Mouse (Mus musculus) heart, embryonic 12.5 days (tissue): Measurements from ENCODE around the gene Lin28a. TPM values are rescaled to one million over a fixed set of nuclear protein-coding genes. Genes with fewer than 3 reads are reported as not detected.

Experiments
- ATAC-seq: fragments of 200-750 bp; cut with Nextera tagmentation; 2 replicates; pipeline ENCODE4 v1.8.0; 2017; ENCODE audit warnings: moderate TSS enrichment, moderate library complexity; ENCODE audit not compliant: insufficient number of reproducible peaks, low FRiP score
- H3K27ac ChIP-seq: fragments of 300-500 bp; sonication (generic); 2 replicates; pipeline ENCODE4 v1.5.1; 2016; ENCODE audit warnings: mild to moderate bottlenecking, moderate library complexity; ENCODE audit not compliant: poor library complexity, severe bottlenecking
- H3K27me3 ChIP-seq: fragments of 300-500 bp; sonication (generic); replicated peaks from 2 replicates; pipeline ENCODE4 v1.6.1; 2016; ENCODE audit warnings: mild to moderate bottlenecking, moderate library complexity
- H3K36me3 ChIP-seq: fragments of 300-500 bp; sonication (generic); 2 replicates; pipeline ENCODE4 v1.6.1; 2016; ENCODE audit warnings: mild to moderate bottlenecking, moderate library complexity
- H3K4me1 ChIP-seq: fragments of 300-500 bp; sonication (generic); replicated peaks from 2 replicates; pipeline ENCODE4 v1.6.1; 2016; ENCODE audit warnings: mild to moderate bottlenecking
- H3K4me2 ChIP-seq: fragments of 300-500 bp; sonication (generic); 2 replicates; pipeline ENCODE4 v1.6.1; 2016; ENCODE audit warnings: mild to moderate bottlenecking, moderate library complexity
- H3K4me3 ChIP-seq: fragments of 300-500 bp; sonication (generic); 2 replicates; pipeline ENCODE4 v1.5.1; 2016; ENCODE audit warnings: mild to moderate bottlenecking
- H3K9ac ChIP-seq: fragments of 300-500 bp; sonication (generic); 2 replicates; pipeline ENCODE4 v1.6.1; 2016; ENCODE audit warnings: mild to moderate bottlenecking, moderate library complexity
- H3K9me3 ChIP-seq: fragments of 300-500 bp; sonication (generic); replicated peaks from 2 replicates; pipeline ENCODE4 v1.6.1; 2016; ENCODE audit warnings: mild to moderate bottlenecking, moderate library complexity
- WGBS: fragments of 180-500 bp; shearing (Covaris S2); methylation state at CpG from one replicate; pipeline ENCODE4 v1.1.7; 2016; 5-methylcytosine and 5-hydroxymethylcytosine counted together
- polyA plus RNA-seq: library from polyadenylated mRNA; unstranded; fragments of >200 nt; fragmentation: Nextera tagmentation; extraction: Ambion mirVana; gene quantifications from 2 replicates; pipeline ENCODE4 v1.2.1, GENCODE M21; 2016

Lin28a gene
- polyA plus RNA-seq, 1 experiment from 2014 or later, result 0.64 TPM

DNA sequence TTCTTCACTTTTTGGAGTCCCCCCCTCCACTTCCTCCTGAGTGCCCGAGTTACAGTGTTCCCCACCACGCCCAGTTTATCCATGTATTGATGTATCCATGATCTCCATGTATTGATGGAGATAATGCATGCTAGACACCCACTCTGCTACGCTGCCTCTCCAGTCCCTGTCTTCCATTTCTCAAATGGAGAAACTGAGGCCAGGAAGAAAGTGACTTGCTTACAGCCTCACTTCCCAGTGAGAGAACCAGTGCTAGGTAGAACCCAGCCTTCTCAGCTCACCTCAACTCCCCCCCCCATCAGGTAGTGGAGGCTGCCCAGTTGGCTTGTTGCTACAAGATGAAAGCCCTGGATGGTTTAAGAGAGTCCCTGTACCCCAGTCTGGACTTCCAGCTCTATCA lies 34.9 kb upstream of the Lin28a start, which contains the start of gene Zfp683:
Gene Zfp683, plus strand, starts transcription at position 301 of the 400 bp plus-strand sequence.
- Histone ChIP-seq H3K4me1 (peaks cover 20% of the 10 kb centered on the region), H3K36me3 (no peaks in the 10 kb centered on the region), H3K4me3 (no peak within 1 kb of the TSS), H3K27ac (0 out of 2 replicates have a peak within 1 kb of the TSS, but pooled peaks have one; percentile 37), H3K4me2 (peak within 1 kb of the TSS; percentile 23; the same call in 1 of the 2 replicates), H3K9me3 (no peaks in the 10 kb centered on the region), H3K27me3 (peaks cover 4% of the 10 kb centered on the region), H3K9ac (0 out of 2 replicates have a peak within 1 kb of the TSS, but pooled peaks have one; percentile 20)
- 88% methylated on average over 3 of the region's 3 CpGs for WGBS
- no peak for ATAC-seq

DNA sequence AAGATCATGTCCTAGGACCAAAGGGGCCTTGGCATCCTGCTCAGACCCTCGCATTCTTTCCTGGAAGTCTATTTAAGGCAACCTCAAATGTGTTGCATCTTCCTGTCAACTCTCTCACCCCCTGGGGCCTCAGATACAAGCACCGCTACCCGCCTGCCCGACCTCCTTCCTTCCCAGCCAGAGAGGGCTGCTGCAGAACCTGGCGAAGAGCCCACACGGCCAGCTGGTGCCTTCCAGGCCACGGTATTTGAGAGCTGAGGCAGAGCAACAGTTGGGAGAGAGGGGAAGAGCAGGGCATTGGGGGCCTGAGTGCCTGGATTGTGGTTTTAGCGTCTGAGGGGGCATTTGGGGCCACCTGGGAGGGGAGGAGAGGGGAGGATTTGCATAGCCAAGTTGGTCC lies 33.9 kb upstream of the Lin28a start:
- no peak; the same call in 1 of the 2 replicates for ATAC-seq
- H3K27ac ChIP-seq, result 0 out of 2 replicates have a peak overlapping the region, but pooled peaks have one; percentile 37
- peaks cover 28% of the 10 kb centered on the region for H3K4me1 ChIP-seq
- peak overlapping the region; percentile 23; the same call in 1 of the 2 replicates for H3K4me2 ChIP-seq
- H3K9ac ChIP-seq, result 0 out of 2 replicates have a peak overlapping the region, but pooled peaks have one; percentile 20
- WGBS, result 4% methylated on average over 8 of the region's 8 CpGs
- no peaks in the 10 kb centered on the region; the same call in 1 of the 2 replicates for H3K27me3 ChIP-seq
- H3K9me3 ChIP-seq, result no peaks in the 10 kb centered on the region
- H3K36me3 ChIP-seq, result no peaks in the 10 kb centered on the region
- H3K4me3 ChIP-seq, result no peak overlapping the region

GRCm38 (mm10) chr4:134051912-134052311 lies 33.3 kb upstream of the Lin28a start:
- no peak overlapping the region; the same call in 1 of the 2 replicates for H3K4me2 ChIP-seq
- H3K27me3 ChIP-seq, result no peaks in the 10 kb centered on the region
- 76% methylated on average over 5 of the region's 5 CpGs for WGBS
- no peak overlapping the region for H3K27ac ChIP-seq
- H3K4me1 ChIP-seq, result peaks cover 31% of the 10 kb centered on the region
- H3K9me3 ChIP-seq, result no peaks in the 10 kb centered on the region
- no peak overlapping the region for H3K9ac ChIP-seq
- no peak overlapping the region for H3K4me3 ChIP-seq
- H3K36me3 ChIP-seq, result no peaks in the 10 kb centered on the region
- no peak for ATAC-seq

- Histone ChIP-seq H3K9ac (no peak overlapping the region), H3K4me3 (no peak overlapping the region), H3K27me3 (no peaks in the 10 kb centered on the region), H3K36me3 (no peaks in the 10 kb centered on the region), H3K9me3 (no peaks in the 10 kb centered on the region), H3K4me1 (peaks cover 25% of the 10 kb centered on the region), H3K27ac (no peak overlapping the region), H3K4me2 (no peak overlapping the region)
- no peak for ATAC-seq
- WGBS, result 30% methylated on average over 5 of the region's 5 CpGs
Measured at GRCm38 (mm10) chr4:134047648-134048047, 29.0 kb upstream of the Lin28a start.

DNA sequence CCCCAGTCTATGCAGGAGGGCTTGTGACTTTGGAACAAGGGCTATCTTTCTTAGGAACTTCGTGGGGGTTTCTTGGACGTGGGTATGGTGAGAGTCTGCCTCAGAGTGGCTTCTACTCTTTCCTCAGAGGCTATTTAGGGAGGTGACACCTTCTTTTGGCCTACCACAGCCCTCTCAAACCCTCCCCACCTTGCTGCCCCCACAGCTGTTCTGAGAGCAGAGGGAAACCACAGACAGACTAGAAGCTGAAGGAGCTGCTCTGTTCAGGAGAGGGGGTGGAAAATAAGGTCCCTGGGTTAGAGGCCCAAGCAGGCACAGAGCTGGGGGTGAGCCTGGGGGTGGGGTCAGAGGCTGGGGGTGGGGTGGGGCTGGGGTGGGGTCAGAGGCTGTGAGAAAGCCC lies 24.4 kb upstream of the Lin28a start:
- ATAC-seq, result no peak

DNA sequence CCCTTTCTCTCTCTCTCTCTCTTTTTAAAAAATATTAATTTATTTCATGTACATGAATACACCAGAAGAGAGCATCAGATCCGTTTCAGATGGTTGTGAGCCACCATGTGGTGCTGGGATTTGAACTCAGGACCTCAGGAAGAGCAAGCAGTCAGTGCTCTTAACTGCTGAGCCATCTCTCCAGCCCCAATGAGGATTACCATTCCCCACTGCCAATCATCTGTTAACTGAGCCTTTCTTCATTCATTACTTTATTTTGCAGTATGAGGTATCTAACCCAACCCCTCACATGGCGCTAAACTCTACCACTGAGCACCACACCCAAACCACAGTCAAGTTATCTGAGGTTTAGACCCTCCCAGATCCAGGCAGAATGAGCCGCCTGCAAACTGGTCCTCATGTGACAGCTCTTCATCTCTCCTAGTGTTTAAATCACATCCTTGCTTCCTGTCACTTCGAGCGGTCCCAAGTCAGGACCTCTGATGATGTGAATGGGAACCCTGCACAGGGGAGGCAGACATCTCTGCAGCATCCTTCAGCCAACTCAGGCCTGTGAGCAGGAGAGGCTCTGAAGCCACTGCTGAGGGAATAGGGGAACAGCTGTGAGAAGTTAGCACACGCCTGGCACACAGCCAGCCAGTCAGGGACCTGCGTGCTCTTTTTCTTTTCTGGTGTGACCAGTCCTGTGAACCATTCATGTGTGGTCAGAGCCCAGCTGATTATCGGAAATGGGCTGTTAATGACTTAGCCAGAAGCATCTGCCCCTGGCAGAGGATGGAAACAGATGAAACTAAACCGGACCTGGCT lies 22.9 kb upstream of the Lin28a start:
- ATAC-seq, result no peak
- Histone ChIP-seq H3K27me3 (no peaks in the 10 kb centered on the region), H3K4me3 (no peak overlapping the region), H3K27ac (no peak overlapping the region), H3K9me3 (no peaks in the 10 kb centered on the region), H3K4me1 (peaks cover 7% of the 10 kb centered on the region; the same call in 1 of the 2 replicates), H3K36me3 (no peaks in the 10 kb centered on the region), H3K4me2 (no peak overlapping the region), H3K9ac (no peak overlapping the region)
- WGBS, result 45% methylated on average over 9 of the region's 9 CpGs

More for the DNA sequence above, 24.4 kb upstream of the Lin28a start:
- H3K4me2 ChIP-seq, result no peak overlapping the region
- H3K27ac ChIP-seq, result no peak overlapping the region
- 34% methylated on average over 2 of the region's 2 CpGs for WGBS
- no peaks in the 10 kb centered on the region for H3K9me3 ChIP-seq
- no peak overlapping the region for H3K4me3 ChIP-seq
- no peaks in the 10 kb centered on the region for H3K36me3 ChIP-seq
- H3K9ac ChIP-seq, result no peak overlapping the region
- H3K4me1 ChIP-seq, result peaks cover 14% of the 10 kb centered on the region
- no peaks in the 10 kb centered on the region for H3K27me3 ChIP-seq

GRCm38 (mm10) chr4:134035953-134036352 lies 17.3 kb upstream of the Lin28a start:
- no peaks in the 10 kb centered on the region for H3K27me3 ChIP-seq
- H3K4me2 ChIP-seq, result no peak overlapping the region
- no peak overlapping the region for H3K4me3 ChIP-seq
- ATAC-seq, result peak; percentile 53; the same call in 1 of the 2 replicates
- 0 out of 2 replicates have a peak, but pooled peaks cover 3% of the 10 kb centered on the region for H3K9me3 ChIP-seq
- H3K4me1 ChIP-seq, result no peaks in the 10 kb centered on the region
- WGBS, result 3% methylated on average over 16 of the region's 16 CpGs
- H3K36me3 ChIP-seq, result no peaks in the 10 kb centered on the region
- H3K9ac ChIP-seq, result no peak overlapping the region
- H3K27ac ChIP-seq, result no peak overlapping the region

GRCm38 (mm10) chr4:134025802-134026201 lies 7.2 kb upstream of the Lin28a start:
- H3K36me3 ChIP-seq, result no peaks in the 10 kb centered on the region
- H3K4me2 ChIP-seq, result no peak overlapping the region
- no peaks in the 10 kb centered on the region for H3K4me1 ChIP-seq
- H3K27me3 ChIP-seq, result no peaks in the 10 kb centered on the region
- WGBS, result 67% methylated on average over 9 of the region's 9 CpGs
- no peak overlapping the region for H3K27ac ChIP-seq
- no peak overlapping the region for H3K9ac ChIP-seq
- 0 out of 2 replicates have a peak, but pooled peaks cover 4% of the 10 kb centered on the region for H3K9me3 ChIP-seq
- no peak overlapping the region for H3K4me3 ChIP-seq
- ATAC-seq, result no peak

GRCm38 (mm10) chr4:134020621-134021020 lies 2.0 kb upstream of the Lin28a start:
- H3K4me3 ChIP-seq, result no peak overlapping the region
- no peaks in the 10 kb centered on the region for H3K9me3 ChIP-seq
- no peak for ATAC-seq
- WGBS, result 2% methylated on average over 11 of the region's 11 CpGs
- H3K36me3 ChIP-seq, result no peaks in the 10 kb centered on the region
- no peak overlapping the region for H3K4me2 ChIP-seq
- no peak overlapping the region for H3K27ac ChIP-seq
- peaks cover 42% of the 10 kb centered on the region for H3K27me3 ChIP-seq
- H3K4me1 ChIP-seq, result peaks cover 45% of the 10 kb centered on the region
- H3K9ac ChIP-seq, result no peak overlapping the region

GRCm38 (mm10) chr4:134019641-134020351 lies 1.2 kb upstream of the Lin28a start:
- Histone ChIP-seq H3K36me3 (no peaks in the 10 kb centered on the region), H3K4me3 (no peak overlapping the region), H3K9ac (no peak overlapping the region), H3K27me3 (peaks cover 42% of the 10 kb centered on the region), H3K4me2 (peak overlapping the region; percentile 37; the same call in 1 of the 2 replicates), H3K4me1 (peaks cover 47% of the 10 kb centered on the region), H3K27ac (no peak overlapping the region), H3K9me3 (no peaks in the 10 kb centered on the region)
- no peak; the same call in 1 of the 2 replicates for ATAC-seq
- WGBS, result 2% methylated on average over 16 of the region's 16 CpGs

DNA sequence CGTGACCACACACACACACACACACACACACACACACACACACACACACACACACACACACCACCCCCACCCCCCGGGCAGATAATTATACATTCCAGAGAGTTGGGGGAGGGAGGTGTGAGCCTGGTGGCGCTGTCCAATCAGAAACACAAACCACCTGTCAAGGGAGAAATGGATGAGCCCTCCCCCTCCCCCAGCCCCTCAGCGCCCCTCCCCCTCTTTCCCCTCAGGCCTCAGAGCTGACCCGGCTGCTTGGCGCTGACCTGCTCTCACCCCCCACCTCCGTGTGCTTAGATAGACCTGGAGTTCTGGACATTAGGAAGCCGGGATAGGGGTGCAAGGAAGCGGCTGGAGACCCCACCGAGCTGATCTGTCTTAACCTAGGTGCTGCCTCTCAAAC lies 569 bp upstream of the Lin28a start:
- H3K27me3 ChIP-seq, result peaks cover 42% of the 10 kb centered on the region
- no peak overlapping the region for H3K4me3 ChIP-seq
- H3K36me3 ChIP-seq, result no peaks in the 10 kb centered on the region
- peaks cover 47% of the 10 kb centered on the region for H3K4me1 ChIP-seq
- peak overlapping the region; percentile 68 for H3K4me2 ChIP-seq
- H3K9ac ChIP-seq, result no peak overlapping the region
- no peak for ATAC-seq
- 0% methylated on average over 10 of the region's 10 CpGs for WGBS
- no peaks in the 10 kb centered on the region for H3K9me3 ChIP-seq
- H3K27ac ChIP-seq, result no peak overlapping the region
